Mouse (Mus musculus): ENCODE data around the gene Sprr2j-ps.

The Sprr2j-ps gene

GRCm38 (mm10) chr3:92417782-92418181 is at the start of gene Sprr2j-ps:
Gene Sprr2j-ps (plus strand): TSS chr3:92418082.
- DNase-seq (ENCODE audit: extremely low read depth, low read depth, low spot score): no peak

GRCm38 (mm10) chr3:92373613-92374012 is 44.3 kb upstream of the Sprr2j-ps start:
- DNase-seq (ENCODE audit: extremely low read depth, low read depth, low spot score): no peak

DNA sequence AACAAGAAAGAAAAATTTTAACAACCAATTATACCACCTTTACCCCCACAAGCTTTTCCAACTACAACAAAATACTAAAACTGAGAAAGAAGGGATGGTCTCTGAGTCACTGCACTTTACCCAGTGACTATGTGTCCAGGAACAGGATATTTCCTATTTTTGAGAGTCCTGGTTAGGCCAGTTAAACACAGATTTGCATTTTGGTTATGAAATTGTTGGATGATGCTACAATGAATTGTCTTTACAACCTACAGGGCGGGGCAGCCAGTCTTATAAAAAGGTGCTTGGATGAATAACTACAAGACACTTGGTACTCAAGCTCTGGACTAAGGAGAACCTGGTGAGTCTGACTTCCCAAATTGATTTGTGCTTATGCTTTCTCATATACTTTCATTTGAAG is 32.5 kb upstream of the Sprr2j-ps start, which contains the start of gene Sprr2h:
Sprr2h (plus strand) TSS at position 301 of the 400 bp plus-strand sequence.
- no peak for DNase-seq (ENCODE audit: extremely low read depth, low read depth, low spot score)

DNA sequence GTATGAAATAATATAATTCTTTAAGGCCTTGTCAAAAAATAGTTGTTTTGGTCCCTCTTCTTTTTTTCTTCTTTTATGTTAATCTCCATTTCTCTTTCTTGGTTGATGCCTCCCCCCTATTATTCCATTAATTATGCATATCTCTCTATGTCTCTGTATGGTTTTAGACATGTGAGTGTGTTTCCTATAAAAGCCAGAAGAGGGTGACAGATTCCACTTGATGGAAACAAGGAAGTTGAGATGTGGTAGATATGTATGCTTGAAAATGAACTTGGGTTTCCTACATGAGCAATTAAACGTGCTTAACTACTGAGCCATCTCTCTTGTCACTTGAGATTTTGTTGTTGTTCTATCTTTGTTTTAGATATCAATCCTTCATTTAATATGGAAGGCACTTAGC is 23.6 kb upstream of the Sprr2j-ps start:
- no peak for DNase-seq (ENCODE audit: extremely low read depth, low read depth, low spot score)

- no peak for DNase-seq (ENCODE audit: extremely low read depth, low read depth, low spot score)
Measured at GRCm38 (mm10) chr3:92407691-92408090, 10.2 kb upstream of the Sprr2j-ps start, which contains the start of gene Sprr2i. Gene Sprr2i (plus strand): TSS chr3:92407991.

DNA sequence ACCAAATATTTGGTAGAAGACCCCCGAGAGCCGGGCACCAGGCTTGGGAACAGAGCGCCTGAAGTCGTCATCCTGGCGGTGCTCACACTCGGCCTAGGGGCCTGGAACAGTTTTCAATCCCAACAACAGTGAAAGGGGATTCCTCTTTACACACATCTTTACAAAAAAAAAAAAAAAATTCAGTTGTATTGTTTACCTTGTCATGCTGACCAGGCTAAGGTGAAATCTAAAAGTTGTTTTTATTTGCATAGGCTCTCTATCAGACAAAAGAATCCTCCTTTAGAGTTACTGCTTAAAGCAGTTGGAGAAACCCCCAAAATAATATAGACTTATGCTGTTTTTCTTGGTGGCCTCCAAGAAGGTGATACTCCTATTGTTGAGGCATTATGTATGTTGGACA is 11.4 kb downstream of the Sprr2j-ps start, which contains the start of gene Gm9774:
Gm9774 (minus strand) TSS at position 101 of the 400 bp plus-strand sequence.
- DNase-seq (ENCODE audit: extremely low read depth, low read depth, low spot score): no peak

GRCm38 (mm10) chr3:92432282-92432681 is 14.4 kb downstream of the Sprr2j-ps start, which contains the start of gene Sprr2k:
Gene Sprr2k (plus strand): TSS chr3:92432582.
- no peak for DNase-seq (ENCODE audit: extremely low read depth, low read depth, low spot score)

GRCm38 (mm10) chr3:92438689-92439088 is 20.8 kb downstream of the Sprr2j-ps start, which contains the start of gene Sprr1b:
Gene Sprr1b (minus strand): TSS chr3:92438789.
- no peak for DNase-seq (ENCODE audit: extremely low read depth, low read depth, low spot score)

GRCm38 (mm10) chr3:92440177-92440576 is 22.3 kb downstream of the Sprr2j-ps start:
- no peak for DNase-seq (ENCODE audit: extremely low read depth, low read depth, low spot score)

DNA sequence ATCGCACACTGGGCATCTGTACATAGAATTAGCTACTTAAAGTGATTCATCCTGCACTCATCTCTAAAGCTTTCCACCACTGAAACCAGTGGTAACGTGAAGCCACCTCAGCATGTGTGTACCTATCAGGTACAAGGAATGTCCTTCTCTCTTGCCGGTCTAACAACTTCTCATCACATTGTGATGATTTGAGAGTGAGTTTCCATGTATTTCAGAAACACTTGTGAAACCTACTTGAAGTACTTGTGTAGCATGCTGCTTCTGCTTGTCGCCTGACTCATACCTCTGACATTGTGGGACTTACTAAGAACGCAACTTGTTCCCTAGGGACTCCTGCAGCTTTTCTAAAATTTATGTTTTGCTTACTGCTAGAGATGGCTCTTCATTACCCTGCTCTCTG is 37.3 kb downstream of the Sprr2j-ps start:
- no peak for DNase-seq (ENCODE audit: extremely low read depth, low read depth, low spot score)

DNA sequence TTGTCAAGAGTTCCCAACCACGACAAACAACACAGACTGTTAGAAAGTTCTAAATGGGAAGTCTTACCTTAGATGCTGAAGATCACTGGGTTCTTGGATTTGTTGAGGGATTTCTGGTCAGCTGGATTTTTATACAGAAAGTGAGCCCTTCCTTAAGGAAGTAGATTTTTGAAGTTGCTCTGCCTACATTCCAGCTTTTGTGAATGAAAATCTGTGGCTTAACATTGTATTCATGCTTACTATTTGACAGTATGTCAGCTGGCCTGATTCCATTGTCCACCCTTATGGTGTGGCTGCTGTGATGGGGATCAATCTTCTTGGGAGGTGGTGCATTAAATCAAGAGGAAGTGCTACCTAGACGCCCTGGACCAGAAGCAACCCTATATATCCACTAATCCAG is 40.7 kb downstream of the Sprr2j-ps start, which contains the start of gene Sprr3:
Sprr3 (minus strand) TSS at position 101 of the 400 bp plus-strand sequence.
- no peak for DNase-seq (ENCODE audit: extremely low read depth, low read depth, low spot score)

GRCm38 (mm10) chr3:92466576-92466975 is 48.7 kb downstream of the Sprr2j-ps start:
- DNase-seq (ENCODE audit: extremely low read depth, low read depth, low spot score): no peak

DNA sequence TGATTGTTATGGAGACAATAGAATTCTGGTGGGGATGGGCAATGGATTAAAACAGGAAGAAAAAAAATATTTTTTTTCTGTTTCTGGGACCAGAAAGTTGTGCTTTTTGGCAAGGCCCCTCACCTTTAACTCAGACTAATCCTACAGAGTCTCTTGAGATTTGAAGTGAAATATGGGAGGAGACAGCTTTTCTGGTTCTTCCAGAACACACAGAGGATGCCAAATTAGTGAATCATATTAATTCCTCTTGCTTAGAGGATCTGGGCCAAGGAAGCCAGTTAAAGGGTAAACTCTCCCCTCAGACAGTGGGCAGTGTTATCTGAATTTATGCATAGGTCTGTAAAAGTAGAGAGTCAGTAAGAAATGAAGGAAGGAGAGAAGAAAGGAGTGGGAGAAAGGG is 49.5 kb downstream of the Sprr2j-ps start:
- DNase-seq (ENCODE audit: extremely low read depth, low read depth, low spot score): no peak
